ENCODE assay signal across 13 mouse cellular contexts in the genomic region with DNA sequence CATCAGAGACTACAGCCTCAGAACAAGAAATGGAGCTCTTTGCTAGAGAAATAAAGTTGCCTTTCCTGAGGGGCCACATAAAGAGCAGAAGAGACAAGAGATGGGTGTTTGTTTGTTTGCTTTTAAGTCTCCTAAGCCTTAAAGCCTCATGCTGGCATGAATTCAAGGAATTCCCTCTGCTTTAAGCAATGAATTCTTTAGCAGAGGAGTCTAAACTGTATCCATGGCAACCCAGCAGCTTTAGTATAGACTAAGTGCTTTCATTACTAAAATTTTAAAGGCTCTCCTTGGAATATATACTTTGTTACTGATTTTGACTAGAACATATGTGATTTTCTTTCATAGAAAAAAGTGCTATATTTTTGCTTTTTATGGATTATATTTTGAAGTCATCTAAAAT.
DNase-seq lines count a peak whose midpoint lies in the region; ATAC-seq and TF ChIP-seq lines count a peak whose summit lies in the region.
"Had no signal": no experiment of that assay in that cellular context is flagged by ENCODE, and none has a peak within 500 bp of the region (broad histone marks: within the 10 kb centered on the region; RNA-seq: fewer than 3 reads in every experiment).

No protein-coding gene starts in this region.

- no peak for ATAC-seq in kidney, postnatal 0 days (replicated peaks; ENCODE audit: low FRiP score, low read depth)
- ATAC-seq in midbrain, embryonic 12.5 days (ENCODE audit: low FRiP score, low read depth): peak; percentile 59; the same call in 1 of the 2 replicates
- no peak for ATAC-seq in kidney, embryonic 16.5 days (ENCODE audit: low FRiP score, low TSS enrichment)

- no peak overlapping the region for H3K27ac ChIP-seq in kidney, postnatal 0 days
- H3K27ac ChIP-seq in midbrain, embryonic 12.5 days (replicated peaks): no peak overlapping the region
- no peak overlapping the region for H3K27ac ChIP-seq in kidney, embryonic 16.5 days (ENCODE audit: low read length)
- H3K27ac ChIP-seq: gastrocnemius, adult 2 months; lung, embryonic 15.5 days had no signal

- no peaks in the 10 kb centered on the region for H3K36me3 ChIP-seq in kidney, postnatal 0 days (ENCODE audit: insufficient read depth, low read length)
- H3K36me3 ChIP-seq in midbrain, embryonic 12.5 days: no peaks in the 10 kb centered on the region
- H3K36me3 ChIP-seq in kidney, embryonic 16.5 days (ENCODE audit: insufficient read depth, low read length): no peaks in the 10 kb centered on the region
- H3K36me3 ChIP-seq: lung, embryonic 15.5 days had no signal

- no peaks in the 10 kb centered on the region for H3K27me3 ChIP-seq in kidney, postnatal 0 days (ENCODE audit: insufficient read depth, low read length)
- no peaks in the 10 kb centered on the region for H3K27me3 ChIP-seq in midbrain, embryonic 12.5 days
- H3K27me3 ChIP-seq in kidney, embryonic 16.5 days (ENCODE audit: insufficient read depth, low read length): no peaks in the 10 kb centered on the region
- H3K27me3 ChIP-seq: lung, embryonic 15.5 days had no signal

- H3K9ac ChIP-seq in kidney, postnatal 0 days (ENCODE audit: low read depth, low read length): no peak overlapping the region
- no peak overlapping the region for H3K9ac ChIP-seq in midbrain, embryonic 12.5 days (replicated peaks)
- no peak overlapping the region for H3K9ac ChIP-seq in kidney, embryonic 16.5 days (replicated peaks; ENCODE audit: low read length)
- H3K9ac ChIP-seq: lung, embryonic 15.5 days had no signal

- TF ChIP-seq CTCF in kidney, postnatal 0 days (IDR thresholded peaks at IDR 0.05; ENCODE audit: low read depth): no peak

- no peak overlapping the region for H3K4me3 ChIP-seq in kidney, postnatal 0 days (replicated peaks; ENCODE audit: low read depth, low read length)
- H3K4me3 ChIP-seq in midbrain, embryonic 12.5 days: no peak overlapping the region
- H3K4me3 ChIP-seq in kidney, embryonic 16.5 days (ENCODE audit: low read length): no peak overlapping the region
- H3K4me3 ChIP-seq: gastrocnemius, adult 2 months; lung, embryonic 15.5 days had no signal

- H3K4me1 ChIP-seq in kidney, postnatal 0 days (replicated peaks; ENCODE audit: insufficient read depth, low read length): no peaks in the 10 kb centered on the region
- H3K4me1 ChIP-seq in midbrain, embryonic 12.5 days: peaks cover 12% of the 10 kb centered on the region; the same call in 1 of the 2 replicates
- no peaks in the 10 kb centered on the region for H3K4me1 ChIP-seq in kidney, embryonic 16.5 days (ENCODE audit: insufficient read depth, low read length)

- peak; percentile 61 for DNase-seq in kidney, postnatal 0 days (ENCODE audit: low spot score)
- DNase-seq in kidney, postnatal 36 days: no peak
- peak; percentile 20 to 36 for DNase-seq in right cerebral cortex, postnatal 10 days (ENCODE audit: low spot score in 2 of 2)
- DNase-seq in right cerebral cortex, adult 18-20 months: no peak
- no peak for DNase-seq in c-Kit-positive CD71-positive TER-119-positive erythroid progenitor cells, embryonic 14.5 days (ENCODE audit: low spot score)
- DNase-seq: cerebellum, adult 2 months; gastrocnemius, adult 2 months; heart, adult 18-20 months; kidney, postnatal 4 days; liver had no signal

- no peak overlapping the region for H3K4me2 ChIP-seq in kidney, postnatal 0 days (ENCODE audit: low read length)
- no peak overlapping the region for H3K4me2 ChIP-seq in midbrain, embryonic 12.5 days (replicated peaks)
- no peak overlapping the region for H3K4me2 ChIP-seq in kidney, embryonic 16.5 days (replicated peaks; ENCODE audit: low read depth, low read length)
- H3K4me2 ChIP-seq: lung, embryonic 15.5 days had no signal

- H3K9me3 ChIP-seq in kidney, postnatal 0 days (replicated peaks; ENCODE audit: low read length): no peaks in the 10 kb centered on the region
- no peaks in the 10 kb centered on the region for H3K9me3 ChIP-seq in midbrain, embryonic 12.5 days
- no peaks in the 10 kb centered on the region for H3K9me3 ChIP-seq in kidney, embryonic 16.5 days (ENCODE audit: low read length)
- H3K9me3 ChIP-seq: lung, embryonic 15.5 days had no signal

Comparison
In these comparisons a context has a peak if more than half of its experiments do, and no peak if none do; other contexts are left out.
1. DNase-seq: peak in kidney, postnatal 0 days (single experiment) and right cerebral cortex, postnatal 10 days (2 of 2); none in kidney, postnatal 36 days (0 of 2), right cerebral cortex, adult 18-20 months (single experiment) and c-Kit-positive CD71-positive TER-119-positive erythroid progenitor cells, embryonic 14.5 days (single experiment).